Mouse (Mus musculus): ENCODE data around the gene Lipe.

Gene Lipe

DNA sequence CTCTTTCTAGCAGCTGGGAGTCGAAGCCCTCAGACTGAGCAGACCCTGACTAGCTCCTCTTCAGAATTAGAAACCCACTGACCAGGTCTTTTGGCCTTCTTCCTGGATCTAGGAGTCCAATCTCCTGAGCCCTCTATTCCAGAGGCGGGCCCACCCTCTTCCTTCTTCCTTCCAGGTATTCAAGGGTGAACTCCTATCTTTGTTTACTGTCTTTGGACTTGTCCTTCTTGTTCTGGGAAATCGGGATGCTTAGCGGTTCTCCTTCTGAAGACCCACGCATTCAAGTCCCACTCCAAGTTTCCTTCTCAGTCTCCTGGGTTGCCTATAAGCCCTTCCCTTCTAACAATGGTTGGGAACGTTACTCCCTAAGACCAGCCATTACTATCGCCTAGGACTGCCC, 9.6 kb downstream of the Lipe start:
- in situ Hi-C loops (cut with MboI; ENCODE audit: low sequenced_read_pairs): no loop called here

DNA sequence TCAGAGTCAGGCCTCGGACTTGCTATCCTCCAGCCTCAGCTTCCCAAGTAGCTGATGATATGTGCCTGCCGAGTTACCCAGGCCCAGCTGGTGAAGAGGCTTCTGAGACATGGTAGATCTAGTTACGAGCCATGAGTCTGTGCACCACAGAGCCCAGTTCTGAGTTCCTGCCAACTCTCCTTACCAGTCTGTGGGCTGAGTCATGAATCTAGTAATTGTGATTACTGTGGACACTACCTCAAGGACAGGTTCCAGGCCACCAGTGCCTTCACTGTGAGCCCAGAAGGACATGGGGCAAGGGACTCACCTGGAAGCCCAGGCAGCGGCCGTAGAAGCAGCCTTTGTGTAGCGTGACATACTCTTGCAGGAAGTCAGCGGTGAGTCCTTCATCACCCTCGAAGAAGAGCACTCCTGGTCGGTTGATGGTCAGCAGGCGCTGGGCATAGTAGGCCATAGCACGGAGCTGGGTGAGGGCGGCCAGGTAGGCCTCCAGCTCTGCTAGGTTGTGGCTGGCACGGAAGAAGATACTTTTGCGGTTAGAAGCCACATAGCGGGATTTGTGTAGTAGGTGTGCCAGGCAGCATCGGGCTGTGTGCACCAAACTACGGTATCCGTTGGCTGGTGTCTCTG, 10.6 kb downstream of the Lipe start:
- in situ Hi-C loops (cut with MboI; ENCODE audit: low sequenced_read_pairs): no loop called here

DNA sequence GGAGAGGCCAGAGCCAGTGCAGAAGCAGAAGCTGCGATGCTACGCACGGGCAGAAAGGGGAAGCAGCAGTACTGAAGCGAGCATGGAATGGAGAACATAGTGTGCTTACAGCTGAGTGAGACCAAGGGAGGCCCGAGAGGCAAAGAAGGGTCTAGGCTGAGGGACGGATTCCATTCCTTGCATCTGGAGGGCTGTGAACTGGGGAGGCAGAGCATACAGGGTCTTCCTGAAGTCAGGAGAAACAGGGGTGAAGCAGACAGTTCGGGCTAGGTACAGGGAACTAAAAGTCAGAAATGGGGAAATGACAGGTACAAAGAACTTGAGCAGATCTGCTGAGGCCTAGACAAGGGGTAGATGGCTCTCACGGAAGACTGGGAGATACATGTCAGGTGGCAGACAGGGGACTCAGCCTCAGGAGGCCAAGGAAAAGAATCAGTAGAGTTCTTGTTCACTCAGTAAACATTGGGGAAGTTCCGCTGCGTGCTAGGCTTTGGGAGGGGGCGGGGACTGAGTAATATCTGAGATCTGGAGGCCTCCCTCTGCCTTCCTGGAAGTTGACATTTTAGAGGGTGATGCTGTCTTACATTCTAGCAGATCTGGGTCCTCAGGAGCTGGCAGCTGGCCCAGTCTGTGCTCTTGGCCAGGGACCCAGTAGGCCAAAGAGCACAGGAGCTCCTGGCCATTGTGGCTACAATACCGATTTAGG, 12.5 kb downstream of the Lipe start:
- in situ Hi-C loops (cut with MboI; ENCODE audit: low sequenced_read_pairs): no loop called here

DNA sequence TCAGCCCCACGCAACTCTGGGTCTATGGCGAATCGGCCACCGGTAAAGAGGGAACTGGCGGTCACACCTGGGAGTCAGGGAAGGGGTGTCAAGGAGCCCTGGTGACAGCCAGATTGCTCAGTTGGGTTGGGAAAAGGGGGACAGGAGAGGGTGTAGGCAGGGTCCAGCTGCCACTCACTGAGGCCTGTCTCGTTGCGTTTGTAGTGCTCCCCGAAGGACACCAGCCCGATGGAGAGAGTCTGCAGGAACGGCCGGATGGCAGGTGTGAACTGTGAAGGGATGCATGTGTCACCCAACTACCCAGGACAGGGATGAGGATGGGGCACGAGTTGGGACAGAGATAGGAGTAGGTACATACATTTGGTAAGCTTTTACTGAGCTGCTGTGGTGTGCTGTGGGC, 13.3 kb downstream of the Lipe start:
- in situ Hi-C loops (cut with MboI; ENCODE audit: low sequenced_read_pairs): no loop called here

DNA sequence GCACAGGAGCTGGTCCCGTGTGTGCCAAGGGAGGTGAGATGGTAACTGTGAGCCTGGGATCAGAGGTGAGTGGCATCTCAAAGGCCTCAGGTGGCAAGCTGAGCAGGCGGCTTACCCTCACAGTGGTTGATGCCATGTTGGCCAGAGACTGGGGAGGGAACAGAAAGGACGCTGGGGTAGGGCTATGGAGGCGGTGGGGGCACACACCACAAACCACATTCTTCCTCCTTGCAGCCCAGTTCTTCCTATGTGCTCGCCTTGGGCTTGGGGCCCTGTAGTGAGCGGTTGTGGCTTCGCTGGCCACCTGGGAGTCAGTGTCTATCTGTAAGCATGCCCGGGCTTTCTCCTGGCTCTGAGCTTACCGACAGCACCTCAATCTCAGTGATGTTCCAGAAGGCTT, 13.7 kb downstream of the Lipe start:
- in situ Hi-C loops (cut with MboI; ENCODE audit: low sequenced_read_pairs): no loop called here

DNA sequence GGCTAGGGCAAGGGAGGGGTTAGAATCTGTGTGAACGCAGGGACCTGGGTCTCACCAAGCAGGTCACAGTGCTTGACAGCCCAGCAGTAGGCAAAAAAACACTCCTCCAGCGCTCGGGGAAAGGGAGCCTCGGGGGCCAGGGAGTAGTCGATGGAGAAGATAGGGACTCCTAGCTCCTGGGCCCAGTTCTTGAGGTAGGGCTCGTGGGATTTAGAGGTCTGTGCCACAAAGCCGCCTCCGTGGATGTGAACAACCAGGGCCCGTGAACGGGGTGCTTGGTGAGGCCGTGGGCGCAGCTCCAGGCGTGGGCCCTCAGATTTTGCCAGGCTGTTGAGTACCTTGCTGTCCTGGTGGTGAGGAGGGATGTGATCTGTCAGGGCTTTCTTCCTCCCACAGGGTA, 14.2 kb downstream of the Lipe start:
- in situ Hi-C loops (cut with MboI; ENCODE audit: low sequenced_read_pairs): no loop called here

DNA sequence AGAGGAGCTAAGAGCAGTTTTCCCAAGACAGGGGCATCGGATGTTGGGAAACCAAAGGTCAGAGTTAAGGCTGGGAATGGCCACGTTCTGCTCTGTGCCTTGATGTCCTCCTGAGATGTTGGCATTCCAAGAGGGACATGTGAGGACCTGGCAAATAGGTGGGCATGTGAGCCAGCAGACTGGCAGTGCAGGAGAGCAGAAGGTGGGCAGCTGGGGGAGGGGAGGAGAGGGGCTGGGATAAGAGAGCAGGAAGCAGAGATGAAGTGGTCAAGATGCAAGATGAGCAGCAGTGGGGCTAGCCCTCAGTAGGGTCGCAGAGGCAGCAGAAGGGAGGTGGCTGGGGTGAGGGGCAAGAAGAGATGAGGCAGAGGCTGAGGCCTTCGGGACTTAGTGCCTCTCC, 14.6 kb downstream of the Lipe start:
- in situ Hi-C loops (cut with MboI; ENCODE audit: low sequenced_read_pairs): no loop called here

DNA sequence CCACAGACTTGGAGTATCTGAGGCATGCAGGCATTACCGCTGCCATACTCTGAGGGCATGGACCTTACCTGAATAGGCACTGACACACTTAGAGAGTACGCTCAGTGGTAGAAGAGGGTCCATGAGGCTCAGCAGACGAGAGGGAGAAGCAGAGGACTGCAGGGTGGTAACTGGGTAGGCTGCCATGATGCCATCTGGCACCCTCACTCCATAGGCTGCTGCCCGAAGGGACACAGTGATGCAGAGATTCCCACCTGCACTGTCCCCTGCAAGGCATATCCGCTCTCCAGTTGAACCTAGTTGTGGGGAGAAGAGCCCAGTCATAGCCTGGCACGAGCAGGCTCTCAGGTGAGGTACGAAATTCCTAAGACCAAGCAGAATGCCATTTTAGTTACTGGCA, 15.1 kb downstream of the Lipe start:
- in situ Hi-C loops (cut with MboI; ENCODE audit: low sequenced_read_pairs): no loop called here

DNA sequence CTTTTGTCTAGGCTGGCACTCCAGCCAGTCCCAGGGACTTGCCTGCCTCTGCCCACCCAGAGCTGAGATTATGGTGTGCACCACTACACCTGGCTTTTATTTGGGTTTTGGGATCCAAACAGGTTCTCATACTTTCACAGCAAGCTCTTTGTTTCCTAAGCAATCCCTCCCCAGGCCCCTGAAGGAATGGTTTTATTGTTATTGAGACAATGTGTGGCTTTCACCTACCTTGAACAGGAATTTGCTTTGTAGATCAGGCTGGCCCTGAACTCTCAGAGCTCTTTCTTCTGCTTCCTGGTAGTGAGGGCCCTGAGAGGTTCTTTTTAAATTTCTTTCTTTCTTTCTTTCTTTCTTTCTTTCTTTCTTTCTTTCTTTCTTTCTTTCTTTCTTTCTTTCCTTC, 16.0 kb downstream of the Lipe start:
- in situ Hi-C loops (cut with MboI; ENCODE audit: low sequenced_read_pairs): no loop called here

DNA sequence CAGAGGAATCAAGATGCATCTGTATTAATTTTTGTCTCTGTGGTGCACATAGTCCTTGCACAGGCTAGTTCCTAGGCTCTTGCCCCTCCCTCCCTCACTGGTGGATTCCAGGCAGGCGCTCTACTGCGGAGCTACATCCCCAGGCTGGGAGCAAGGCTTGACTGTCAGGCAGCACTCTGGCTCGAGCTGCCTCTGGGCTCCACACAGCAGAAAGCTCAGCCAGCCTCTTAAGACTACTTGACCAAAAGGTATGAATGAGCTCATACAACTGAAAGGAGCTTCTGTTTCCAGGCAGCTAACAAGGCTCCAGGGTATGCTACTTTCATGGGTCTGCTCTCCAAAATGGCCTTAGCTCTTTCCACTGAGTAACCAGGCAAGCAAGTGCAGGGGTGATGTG, 17.2 kb downstream of the Lipe start:
- in situ Hi-C loops (cut with MboI; ENCODE audit: low sequenced_read_pairs): no loop called here

DNA sequence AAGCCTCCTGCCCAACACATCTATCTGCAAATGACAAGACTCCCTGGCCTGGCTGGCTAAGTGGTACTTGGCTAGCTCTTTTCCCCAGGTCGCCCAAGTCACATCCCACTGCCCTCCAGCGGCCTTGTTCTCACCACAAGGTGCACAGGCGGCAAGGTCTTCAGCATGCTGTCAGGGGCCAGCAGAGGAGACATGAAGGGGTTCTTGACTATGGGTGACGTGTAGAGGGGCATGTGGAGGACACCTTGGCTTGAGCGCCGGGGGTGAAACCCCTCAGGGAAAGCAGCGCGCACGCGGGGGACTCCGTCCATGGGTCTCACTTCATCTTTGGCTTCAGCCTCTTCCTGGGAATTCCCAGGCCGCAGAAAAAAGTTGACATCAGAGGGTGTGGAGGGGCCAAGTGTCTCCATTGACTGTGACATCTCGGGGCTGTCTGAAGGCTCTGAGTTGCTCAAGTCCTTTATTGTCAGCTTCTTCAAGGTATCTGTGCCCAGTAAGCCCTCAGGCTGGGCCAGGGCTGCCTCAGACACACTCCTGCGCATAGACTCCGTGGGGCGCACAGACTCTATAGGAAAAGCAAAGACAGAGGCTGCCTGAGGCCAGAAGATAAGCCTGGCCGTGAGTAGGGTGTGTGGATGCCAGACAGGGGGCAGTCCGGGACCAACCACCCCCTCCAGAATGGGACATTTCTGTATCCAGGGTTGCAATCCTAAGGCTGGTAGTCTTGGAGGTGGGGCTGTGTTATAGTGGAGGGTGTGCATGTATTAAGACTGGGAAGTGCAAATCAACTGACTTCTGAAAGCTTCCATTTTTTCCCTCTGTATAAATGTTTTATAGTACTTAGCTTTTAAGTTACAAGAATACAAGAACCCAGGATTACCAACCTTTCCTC, 17.9 kb downstream of the Lipe start:
- in situ Hi-C loops (cut with MboI; ENCODE audit: low sequenced_read_pairs): no loop called here

DNA sequence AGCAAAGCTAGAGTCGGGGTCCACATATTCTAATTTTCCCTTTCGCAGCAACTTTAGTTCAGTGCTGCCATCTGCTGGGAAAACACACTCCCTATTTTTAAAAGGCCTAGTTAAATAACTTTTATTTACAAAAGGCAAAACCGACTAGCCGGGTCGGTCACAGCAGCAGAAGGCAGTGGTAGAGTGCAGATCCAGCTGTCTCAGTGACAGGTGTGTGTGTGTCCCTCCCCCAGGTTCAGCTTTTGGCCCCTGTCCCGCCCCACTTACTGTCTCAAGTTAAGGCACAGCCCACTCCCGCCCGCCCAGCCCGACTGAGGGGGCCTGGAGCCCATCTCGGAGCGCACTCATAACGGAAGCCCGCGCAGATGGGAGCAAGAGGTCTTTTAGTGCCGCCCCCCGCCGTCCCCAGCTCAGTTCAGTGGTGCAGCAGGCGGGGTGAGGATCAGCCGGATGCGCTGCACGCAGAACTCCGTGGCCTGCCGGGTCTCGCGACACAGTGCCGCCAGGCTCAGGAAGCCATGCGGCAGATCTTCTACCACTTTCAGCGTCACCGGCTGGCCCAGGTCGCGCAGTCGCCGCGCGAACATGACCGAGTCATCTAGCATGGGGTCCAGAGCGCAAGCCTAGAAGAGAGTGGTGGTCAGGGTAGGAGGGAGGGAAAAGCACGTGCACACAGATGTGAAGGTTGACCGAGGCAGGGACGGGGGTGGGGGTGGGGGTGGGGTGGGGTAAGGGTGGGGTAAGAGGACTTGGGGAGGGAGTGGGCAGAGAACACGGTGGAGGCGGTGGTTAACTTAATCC, 18.8 kb downstream of the Lipe start:
- in situ Hi-C loops (cut with MboI; ENCODE audit: low sequenced_read_pairs): no loop called here

DNA sequence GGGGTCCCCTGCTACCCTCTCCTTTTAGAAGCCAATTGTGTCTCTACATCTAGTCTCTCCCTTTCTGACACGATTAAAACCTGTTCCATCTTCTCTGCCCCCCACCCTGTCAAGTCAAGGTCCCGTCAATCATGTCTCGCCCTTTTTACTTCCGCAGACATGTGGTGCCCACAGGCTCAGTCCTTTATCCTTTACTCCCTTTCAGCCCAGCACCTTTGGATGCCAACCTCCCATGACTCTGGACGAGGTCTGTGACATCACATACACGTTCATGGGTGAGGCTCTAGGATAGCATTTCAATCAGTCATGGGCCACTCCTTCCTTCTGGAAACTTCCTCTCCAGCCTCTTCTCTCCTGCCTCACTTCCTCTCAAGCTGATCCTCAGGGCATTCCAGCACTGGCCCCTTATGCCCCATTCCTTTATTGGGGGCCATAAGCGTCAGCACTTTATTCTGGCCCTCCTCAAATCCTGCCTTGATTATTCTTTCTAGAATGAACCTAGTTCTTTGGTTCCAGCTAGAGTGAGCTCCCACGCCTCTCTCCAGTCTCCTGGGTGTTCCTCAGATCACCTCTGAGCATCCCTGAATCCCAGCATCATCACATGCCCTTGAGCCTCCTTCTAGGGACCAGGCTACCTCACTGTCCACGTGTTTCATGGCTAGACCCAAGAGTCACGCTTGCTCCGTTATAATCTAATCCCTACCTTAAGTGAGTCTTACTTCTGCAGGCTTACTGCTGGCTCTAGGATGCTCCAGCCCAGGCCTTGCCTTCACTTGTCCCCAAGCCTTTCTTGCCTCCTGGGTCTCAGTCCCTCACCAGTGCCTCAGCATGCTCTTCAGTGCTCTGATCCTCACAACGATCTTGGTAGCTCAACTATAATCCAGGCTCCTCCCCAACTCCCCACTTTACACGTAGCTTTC, 20.1 kb downstream of the Lipe start:
- in situ Hi-C loops (cut with MboI; ENCODE audit: low sequenced_read_pairs): no loop called here

DNA sequence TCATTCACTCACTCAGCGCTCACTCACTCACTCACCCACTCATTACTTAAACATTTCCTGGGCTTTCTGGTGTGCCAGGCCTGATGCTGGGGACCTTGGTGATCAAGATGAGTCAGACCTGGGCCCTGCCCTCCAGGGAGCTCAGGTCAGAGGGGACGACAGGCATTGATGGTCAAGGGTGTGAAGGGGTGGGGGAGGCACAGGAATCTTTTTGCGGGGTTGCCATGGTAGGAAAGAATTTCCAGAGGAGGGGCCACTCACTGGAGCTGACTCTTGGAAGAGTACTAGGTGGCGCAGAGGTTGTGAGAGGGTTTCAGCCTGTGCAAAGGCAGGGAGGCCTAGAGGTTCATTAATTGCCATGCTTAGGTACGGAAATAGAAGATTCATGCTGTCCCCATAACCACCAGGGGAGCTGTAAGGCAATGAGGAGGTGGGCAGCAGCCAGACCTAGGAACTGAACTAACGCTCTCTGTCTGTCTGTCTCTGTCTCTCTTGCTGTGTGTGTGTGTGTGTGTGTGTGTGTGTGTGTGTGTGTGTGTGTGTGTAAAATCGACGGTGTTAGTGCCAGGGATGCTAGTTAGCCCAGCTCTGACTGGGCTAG, 21.3 kb downstream of the Lipe start:
- in situ Hi-C loops (cut with MboI; ENCODE audit: low sequenced_read_pairs): no loop called here

DNA sequence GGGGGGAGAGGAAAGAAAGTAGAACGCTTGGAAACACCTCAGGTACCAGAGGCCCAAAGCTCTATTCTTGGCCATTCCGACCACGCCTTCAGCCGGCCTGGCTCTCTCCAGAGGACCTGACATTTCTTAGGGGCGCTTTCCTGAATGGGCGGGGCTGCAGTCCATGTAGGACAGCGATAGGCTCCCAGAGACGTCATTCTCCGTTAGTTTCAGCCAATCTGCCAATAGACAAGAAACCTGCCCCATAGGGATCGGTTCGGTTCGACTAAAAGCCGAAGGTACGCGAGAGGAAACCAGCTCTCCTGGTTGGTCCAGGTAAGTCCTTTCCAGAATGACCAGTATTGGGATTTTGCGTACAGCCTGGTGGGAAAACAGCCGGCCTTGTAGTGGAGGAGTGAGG, 22.0 kb downstream of the Lipe start:
- in situ Hi-C loops (cut with MboI; ENCODE audit: low sequenced_read_pairs): no loop called here

DNA sequence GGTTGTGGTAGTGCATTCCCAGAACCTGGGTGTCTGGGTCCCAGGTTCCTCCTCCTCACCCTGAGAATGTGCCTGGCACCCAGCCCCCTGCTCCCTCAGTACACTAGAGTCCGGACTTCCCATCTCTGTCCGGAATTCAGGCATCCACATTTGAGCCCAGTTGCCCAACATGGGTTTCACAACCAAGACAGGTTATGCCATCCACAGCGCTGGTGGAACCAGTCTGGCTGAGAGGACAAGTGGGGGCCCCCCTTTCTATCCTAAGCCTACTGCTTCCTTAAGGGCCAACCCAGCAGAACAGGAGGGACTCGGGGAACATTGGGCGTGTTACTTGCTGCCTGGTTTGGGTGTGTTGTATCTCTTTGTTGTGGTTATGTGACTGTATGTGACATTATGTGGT, 26.1 kb downstream of the Lipe start:
- in situ Hi-C loops (cut with MboI; ENCODE audit: low sequenced_read_pairs): no loop called here

DNA sequence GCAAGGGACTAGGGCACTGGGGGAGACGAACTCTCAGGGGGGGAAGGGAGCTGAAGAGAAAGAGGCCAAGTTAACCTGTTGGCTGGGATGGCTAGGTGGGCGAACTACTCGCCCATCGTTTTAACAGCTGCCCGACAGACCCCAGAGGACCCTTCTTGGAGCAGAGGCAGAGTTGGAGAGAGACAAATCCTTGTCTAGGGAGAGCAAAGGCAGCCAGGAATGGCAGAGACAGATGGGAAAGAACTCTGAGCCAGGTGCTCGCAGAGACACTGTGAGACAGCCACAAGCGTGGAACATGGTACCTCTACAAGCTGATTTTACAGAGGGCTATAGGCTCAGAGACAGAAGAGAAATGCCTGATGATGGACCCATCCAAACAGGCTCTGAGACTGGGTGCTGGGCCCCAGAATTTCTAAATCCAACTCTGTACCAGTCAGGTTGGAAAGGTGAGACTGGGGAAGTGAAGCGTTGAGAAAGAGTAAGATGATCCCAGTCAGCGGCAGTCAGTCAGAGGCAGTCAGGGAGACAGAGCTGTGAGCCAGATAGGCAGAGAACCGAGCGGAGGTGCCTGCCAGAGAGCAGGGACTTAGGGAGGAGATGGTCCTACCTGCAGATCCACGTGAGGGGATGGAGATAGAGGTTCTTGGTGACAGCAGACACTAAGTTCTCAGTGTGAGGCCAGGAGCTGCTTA, 29.3 kb downstream of the Lipe start, which contains the start of gene Cnfn:
Gene Cnfn (minus strand): TSS at position 667 of the 692 bp plus-strand sequence.
- in situ Hi-C loops (cut with MboI; ENCODE audit: low sequenced_read_pairs): no loop called here

DNA sequence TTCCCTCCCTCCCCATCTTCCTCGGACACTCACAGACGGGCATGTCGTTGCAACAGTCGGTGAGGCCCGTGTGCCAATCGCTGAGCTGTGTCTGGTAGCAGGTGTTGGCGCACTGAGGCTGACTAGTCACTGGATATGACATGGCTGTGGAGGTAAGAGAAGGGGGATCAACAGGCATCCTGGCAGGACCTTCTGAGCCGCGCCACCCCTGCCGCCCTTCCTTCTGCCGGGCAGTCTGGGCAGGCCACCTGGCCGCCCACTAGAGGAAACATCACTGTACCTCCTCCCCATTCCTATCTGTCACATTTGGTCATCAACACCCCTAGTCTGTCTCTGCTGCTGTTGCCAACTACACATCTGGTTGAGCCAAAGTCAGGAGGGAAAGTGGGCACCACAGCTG, 30.2 kb downstream of the Lipe start:
- in situ Hi-C loops (cut with MboI; ENCODE audit: low sequenced_read_pairs): no loop called here

Measured in CH12F3 (cell line).